Mouse (Mus musculus) stomach, embryonic 16.5 days (tissue): Measurements from ENCODE around the gene Atg101. TPM values are rescaled to one million over a fixed set of nuclear protein-coding genes. Genes with fewer than 3 reads are reported as not detected.

ENCODE experiments used
- ATAC-seq: fragments of 200-750 bp; cut with Nextera tagmentation; 2 replicates; pipeline ENCODE4 v1.8.0; 2017; ENCODE audit warnings: moderate number of reproducible peaks, moderate TSS enrichment; ENCODE audit not compliant: insufficient read depth, low FRiP score
- H3K27ac ChIP-seq: fragments of 300-500 bp; sonication (generic); 2 replicates; pipeline ENCODE4 v1.5.1; 2014; ENCODE audit warnings: low read length
- H3K27me3 ChIP-seq: fragments of 300-500 bp; sonication (generic); 2 replicates; pipeline ENCODE4 v1.6.1; 2014; ENCODE audit warnings: low read length, control low read depth, mixed read lengths; ENCODE audit not compliant: control insufficient read depth, insufficient read depth
- H3K36me3 ChIP-seq: fragments of 300-500 bp; sonication (generic); 2 replicates; pipeline ENCODE4 v1.6.1; 2014; ENCODE audit warnings: low read length; ENCODE audit not compliant: control insufficient read depth, insufficient read depth
- H3K4me1 ChIP-seq: fragments of 300-500 bp; sonication (generic); 2 replicates; pipeline ENCODE4 v1.6.1; 2014; ENCODE audit warnings: low read length, control low read depth, mixed read lengths; ENCODE audit not compliant: control insufficient read depth, insufficient read depth
- H3K4me2 ChIP-seq: fragments of 300-500 bp; sonication (generic); 2 replicates; pipeline ENCODE4 v1.6.1; 2014; ENCODE audit warnings: low read depth, low read length, mixed read lengths
- H3K4me3 ChIP-seq: fragments of 300-500 bp; sonication (generic); replicated peaks from 2 replicates; pipeline ENCODE4 v1.5.1; 2014; ENCODE audit warnings: mild to moderate bottlenecking, low read length
- H3K9ac ChIP-seq: fragments of 300-500 bp; sonication (generic); 2 replicates; pipeline ENCODE4 v1.6.1; 2014; ENCODE audit warnings: low read length
- H3K9me3 ChIP-seq: fragments of 300-500 bp; sonication (generic); replicated peaks from 2 replicates; pipeline ENCODE4 v1.6.1; 2016; ENCODE audit warnings: low read length, control low read depth; ENCODE audit not compliant: control insufficient read depth
- WGBS: fragments of 180-500 bp; shearing (Covaris S2); extraction: QIAGEN DNeasy Blood & Tissue Kit; methylation state at CpG from one replicate; pipeline ENCODE4 v1.1.7; 2014; 5-methylcytosine and 5-hydroxymethylcytosine counted together
- polyA plus RNA-seq: library from polyadenylated mRNA; unstranded; fragments of >200 nt; fragmentation: Nextera tagmentation; extraction: Ambion mirVana; gene quantifications from 2 replicates; pipeline ENCODE4 v1.2.1, GENCODE M21; 2015

Gene Atg101
- 66.9 and 67.0 TPM in 2 replicates for polyA plus RNA-seq

- under 1% methylated on average over 61 of the region's 61 CpGs for WGBS
- peak; percentile 91 for ATAC-seq
- H3K9me3 ChIP-seq = no peaks in the 10 kb centered on the region
Measured at GRCm38 (mm10) chr15:101283911-101284750, at the start of gene Atg101. TSS of gene Atg101 (plus strand) at chr15:101284272.

GRCm38 (mm10) chr15:101234611-101235341, 49.3 kb upstream of the Atg101 start:
- H3K4me1 ChIP-seq = peaks cover 54% of the 10 kb centered on the region
- peaks cover 3% of the 10 kb centered on the region; the same call in 1 of the 2 replicates for H3K27me3 ChIP-seq
- H3K27ac ChIP-seq = peak overlapping the region; percentile 88
- peak overlapping the region; percentile 46 for H3K9ac ChIP-seq
- ATAC-seq = no peak
- peaks cover 15% of the 10 kb centered on the region for H3K36me3 ChIP-seq
- no peaks in the 10 kb centered on the region for H3K9me3 ChIP-seq
- WGBS = 53% methylated on average over 10 of the region's 10 CpGs
- peak overlapping the region; percentile 19 for H3K4me3 ChIP-seq
- peak overlapping the region; percentile 42 for H3K4me2 ChIP-seq

More at GRCm38 (mm10) chr15:101283911-101284750, at the start of gene Atg101:
- H3K4me1 ChIP-seq = peaks cover 21% of the 10 kb centered on the region
- peaks cover 4% of the 10 kb centered on the region; the same call in 1 of the 2 replicates for H3K36me3 ChIP-seq
- peak within 1 kb of the TSS; percentile 89 for H3K9ac ChIP-seq
- H3K27me3 ChIP-seq = no peaks in the 10 kb centered on the region
- H3K4me3 ChIP-seq = peak within 1 kb of the TSS; percentile 92
- peak within 1 kb of the TSS; percentile 89 for H3K4me2 ChIP-seq
- H3K27ac ChIP-seq = peak within 1 kb of the TSS; percentile 84

- no peaks in the 10 kb centered on the region for H3K9me3 ChIP-seq
- H3K4me3 ChIP-seq = peak overlapping the region; percentile 19
- no peak for ATAC-seq
- peak overlapping the region; percentile 42 for H3K4me2 ChIP-seq
- H3K27me3 ChIP-seq = peaks cover 3% of the 10 kb centered on the region; the same call in 1 of the 2 replicates
- 33% methylated on average over 5 of the region's 5 CpGs for WGBS
- peak overlapping the region; percentile 46 for H3K9ac ChIP-seq
- peaks cover 54% of the 10 kb centered on the region for H3K4me1 ChIP-seq
- peaks cover 11% of the 10 kb centered on the region for H3K36me3 ChIP-seq
- peak overlapping the region; percentile 88 for H3K27ac ChIP-seq
Measured at GRCm38 (mm10) chr15:101235342-101235698, 48.8 kb upstream of the Atg101 start.

- Histone ChIP-seq H3K4me3 (peak overlapping the region; percentile 19), H3K36me3 (peaks cover 6% of the 10 kb centered on the region), H3K27ac (peak overlapping the region; percentile 88), H3K4me2 (peak overlapping the region; percentile 42), H3K9me3 (no peaks in the 10 kb centered on the region), H3K27me3 (peaks cover 3% of the 10 kb centered on the region; the same call in 1 of the 2 replicates), H3K9ac (peak overlapping the region; percentile 46), H3K4me1 (peaks cover 55% of the 10 kb centered on the region)
- ATAC-seq = peak; percentile 46
- 13% methylated on average over 12 of the region's 12 CpGs for WGBS
Measured at GRCm38 (mm10) chr15:101235728-101236327, 48.2 kb upstream of the Atg101 start.

GRCm38 (mm10) chr15:101236878-101237277, 47.2 kb upstream of the Atg101 start:
- Histone ChIP-seq H3K4me1 (peaks cover 59% of the 10 kb centered on the region), H3K27ac (no peak overlapping the region; the same call in 1 of the 2 replicates), H3K4me3 (no peak overlapping the region), H3K27me3 (peaks cover 3% of the 10 kb centered on the region; the same call in 1 of the 2 replicates), H3K36me3 (no peaks in the 10 kb centered on the region), H3K9me3 (no peaks in the 10 kb centered on the region), H3K4me2 (no peak overlapping the region), H3K9ac (no peak overlapping the region)
- ATAC-seq = no peak
- 12% methylated on average over 3 of the region's 3 CpGs for WGBS

DNA sequence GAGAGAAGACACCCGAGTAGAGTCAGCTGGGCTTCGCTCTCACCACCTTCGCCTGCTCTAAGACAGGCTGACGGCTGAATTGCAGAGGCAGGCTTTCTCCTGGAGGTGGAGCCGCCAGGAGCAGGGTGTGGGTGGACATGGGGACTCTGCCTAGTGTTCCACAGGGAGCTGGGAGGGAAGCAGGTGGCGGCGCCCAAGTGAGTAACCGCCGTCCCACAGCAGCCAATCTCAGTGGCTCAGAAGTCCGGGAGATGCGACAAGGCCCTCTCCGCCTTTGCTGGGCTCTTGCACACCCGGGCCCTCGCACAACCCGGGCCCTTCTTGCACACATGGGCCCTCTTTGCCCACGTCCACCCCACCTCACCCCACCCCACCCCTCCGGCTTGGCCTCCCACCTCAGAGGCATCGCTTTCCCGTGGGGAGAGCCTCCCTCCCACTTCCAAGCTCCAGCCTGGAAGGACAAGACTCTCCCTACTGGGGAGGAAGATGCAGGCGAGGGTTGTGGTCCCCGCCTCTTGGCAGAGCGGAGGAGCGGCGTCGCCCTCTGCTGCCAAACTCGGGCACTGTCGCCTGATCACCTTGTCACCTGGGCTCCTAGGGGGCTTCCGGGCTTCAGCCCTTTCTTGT, 45.1 kb upstream of the Atg101 start:
- peak; percentile 16; the same call in 1 of the 2 replicates for ATAC-seq
- Histone ChIP-seq H3K27me3 (peaks cover 3% of the 10 kb centered on the region; the same call in 1 of the 2 replicates), H3K9me3 (no peaks in the 10 kb centered on the region), H3K36me3 (no peaks in the 10 kb centered on the region), H3K4me3 (peak overlapping the region; percentile 34), H3K4me1 (peaks cover 42% of the 10 kb centered on the region), H3K27ac (no peak overlapping the region; the same call in 1 of the 2 replicates), H3K9ac (peak overlapping the region; percentile 65), H3K4me2 (peak overlapping the region; percentile 64)
- WGBS = 7% methylated on average over 28 of the region's 28 CpGs

GRCm38 (mm10) chr15:101239821-101240220, 44.3 kb upstream of the Atg101 start:
- WGBS = 73% methylated on average over 8 of the region's 8 CpGs
- Histone ChIP-seq H3K9ac (0 out of 2 replicates have a peak overlapping the region, but pooled peaks have one; percentile 11), H3K27me3 (peaks cover 3% of the 10 kb centered on the region; the same call in 1 of the 2 replicates), H3K4me1 (peaks cover 38% of the 10 kb centered on the region), H3K4me3 (no peak overlapping the region), H3K27ac (no peak overlapping the region), H3K4me2 (no peak overlapping the region), H3K9me3 (no peaks in the 10 kb centered on the region), H3K36me3 (no peaks in the 10 kb centered on the region)
- no peak for ATAC-seq

DNA sequence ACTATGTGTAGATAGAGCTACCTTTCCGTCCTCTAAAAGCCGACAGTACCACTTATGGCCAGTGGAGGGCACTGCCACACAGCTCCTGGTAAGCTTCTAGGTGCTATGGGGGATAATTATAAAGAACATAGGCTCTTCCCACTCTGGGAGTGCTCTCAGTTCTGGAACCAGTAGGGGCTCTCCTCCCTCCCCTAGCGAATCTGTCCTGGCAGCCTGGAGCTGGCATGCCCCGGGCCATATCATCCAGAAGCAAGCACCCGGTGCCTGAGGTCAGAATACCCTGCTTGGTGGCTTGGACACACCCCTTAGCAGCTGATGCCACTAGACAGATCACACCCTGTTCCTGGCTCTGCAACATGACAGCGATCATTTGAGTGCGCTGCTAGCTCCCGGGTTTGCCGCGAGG, 43.3 kb upstream of the Atg101 start:
- peaks cover 33% of the 10 kb centered on the region for H3K4me1 ChIP-seq

More for the DNA sequence above, 43.3 kb upstream of the Atg101 start:
- Histone ChIP-seq H3K9ac (peak overlapping the region; percentile 56), H3K27ac (peak overlapping the region; percentile 78), H3K4me2 (peak overlapping the region; percentile 58), H3K27me3 (peaks cover 3% of the 10 kb centered on the region; the same call in 1 of the 2 replicates), H3K9me3 (no peaks in the 10 kb centered on the region), H3K36me3 (no peaks in the 10 kb centered on the region), H3K4me3 (peak overlapping the region; percentile 31)
- ATAC-seq = peak; percentile 63
- 1% methylated on average over 10 of the region's 10 CpGs for WGBS
